Mouse (Mus musculus): ENCODE data around the gene Snapc5.

Gene Snapc5

DNA sequence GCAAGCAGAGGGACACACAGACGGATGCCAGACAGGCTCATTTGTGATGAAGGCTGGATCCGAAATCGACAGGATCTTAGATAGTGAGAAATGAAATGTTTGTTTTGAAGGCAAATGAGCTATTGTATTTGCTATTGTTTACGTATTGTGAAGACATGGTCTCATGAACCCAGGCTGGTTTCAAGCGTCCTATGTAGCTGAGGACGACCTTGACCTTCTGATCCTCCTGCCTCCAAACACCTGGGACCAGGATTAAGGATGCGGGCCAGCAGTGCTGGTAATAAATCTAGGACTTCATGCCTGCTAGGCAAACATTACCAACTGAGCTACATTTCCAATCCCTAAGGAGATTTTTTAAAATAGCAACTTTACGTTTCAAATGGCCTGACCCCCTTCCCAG, 18.4 kb downstream of the Snapc5 start:
- no peak for TF ChIP-seq GATA4 (IDR thresholded peaks at IDR 0.05; ENCODE audit: insufficient replicate concordance, low read length)

DNA sequence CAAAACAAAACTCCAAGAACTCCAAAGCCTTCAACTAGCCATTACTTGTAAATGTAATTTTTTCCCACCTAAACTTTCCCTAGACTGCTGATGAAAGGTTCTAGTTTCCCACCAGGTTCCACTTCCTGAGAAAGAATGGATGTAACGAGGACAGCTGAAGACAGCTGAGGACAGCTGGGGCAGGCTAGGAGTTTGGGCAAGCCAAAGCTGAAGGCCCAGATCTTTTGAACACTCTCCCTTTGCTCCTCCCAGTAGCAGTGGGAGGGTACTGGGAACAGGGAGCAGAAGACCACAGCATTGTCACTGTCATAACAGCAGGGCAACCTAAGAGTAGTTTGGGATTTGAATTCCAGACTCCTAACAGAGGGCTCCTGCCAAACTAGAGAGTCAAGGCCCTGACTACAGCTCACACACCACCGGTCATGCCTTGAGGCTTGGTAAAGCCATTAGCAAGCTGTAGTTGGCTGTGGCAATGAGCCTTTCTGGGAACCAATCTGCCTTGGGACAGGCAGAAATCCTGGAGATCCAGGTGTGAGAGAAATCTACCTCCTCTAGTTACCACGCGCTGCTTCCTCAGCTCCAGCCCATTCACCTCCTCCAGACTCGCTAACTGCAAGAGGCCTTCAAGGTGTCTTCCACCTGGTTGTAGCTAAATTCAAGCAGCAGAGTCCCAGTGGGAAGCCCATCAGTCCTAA, 19.1 kb downstream of the Snapc5 start:
- no peak for TF ChIP-seq GATA4 (IDR thresholded peaks at IDR 0.05; ENCODE audit: insufficient replicate concordance, low read length)

DNA sequence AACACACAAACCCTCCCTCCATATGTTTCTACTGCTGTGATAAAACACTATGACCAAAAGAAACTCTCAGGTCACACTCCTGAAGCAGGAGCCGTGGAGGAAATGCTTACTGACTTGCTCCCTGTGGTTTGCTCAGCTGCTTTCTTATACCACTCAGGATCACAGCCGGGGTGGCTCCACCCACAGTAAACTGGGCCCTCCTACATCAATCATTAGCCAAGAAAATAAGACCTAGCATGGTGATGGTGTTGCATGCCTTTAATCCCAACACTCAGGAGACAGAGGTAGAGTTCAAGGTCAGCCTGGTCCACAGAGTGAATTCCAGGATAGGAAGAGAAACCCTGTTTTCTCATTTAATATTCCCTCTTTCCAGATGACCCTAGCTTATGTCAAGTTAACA, 20.8 kb downstream of the Snapc5 start:
- no peak for TF ChIP-seq GATA4 (IDR thresholded peaks at IDR 0.05; ENCODE audit: insufficient replicate concordance, low read length)

DNA sequence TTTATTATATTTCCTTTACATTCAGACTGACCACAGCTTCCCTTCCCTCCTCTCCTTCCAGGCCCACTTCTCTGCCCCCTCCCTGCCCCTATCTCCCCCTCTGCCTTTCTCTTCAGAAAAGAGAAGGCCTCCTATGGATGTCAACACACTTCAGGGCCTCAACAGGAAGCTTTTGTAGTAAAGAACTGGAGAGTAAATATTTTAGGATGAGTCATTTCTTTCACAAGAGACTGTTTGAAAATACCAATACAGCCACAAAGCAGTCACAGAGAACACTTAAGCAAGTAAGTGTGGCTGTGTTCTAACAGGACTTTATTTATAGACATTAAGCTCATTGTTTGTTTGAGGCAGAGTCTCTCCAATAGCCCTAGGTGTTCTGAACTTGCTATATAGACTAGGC, 23.3 kb downstream of the Snapc5 start:
- no peak for TF ChIP-seq GATA4 (IDR thresholded peaks at IDR 0.05; ENCODE audit: insufficient replicate concordance, low read length)

DNA sequence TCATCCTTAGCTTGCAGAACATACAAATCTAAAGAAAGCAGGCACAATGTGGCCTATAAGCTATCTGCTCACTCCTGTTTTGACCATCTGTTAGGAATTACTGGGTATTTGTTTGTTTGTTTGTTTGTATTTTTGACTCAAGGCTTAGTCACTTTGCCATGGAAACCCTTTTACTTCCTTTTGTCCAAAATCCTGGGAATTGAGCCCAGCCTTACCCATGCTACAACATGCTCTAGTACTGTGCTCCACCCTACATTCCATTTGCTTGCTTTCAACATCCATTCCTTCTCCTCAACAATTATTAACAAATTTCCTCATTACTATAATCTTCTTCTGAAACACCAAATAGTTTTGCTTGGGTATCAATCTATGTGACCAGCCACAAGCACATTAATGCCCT, 23.8 kb downstream of the Snapc5 start:
- TF ChIP-seq GATA4 (IDR thresholded peaks at IDR 0.05; ENCODE audit: insufficient replicate concordance, low read length) = no peak

DNA sequence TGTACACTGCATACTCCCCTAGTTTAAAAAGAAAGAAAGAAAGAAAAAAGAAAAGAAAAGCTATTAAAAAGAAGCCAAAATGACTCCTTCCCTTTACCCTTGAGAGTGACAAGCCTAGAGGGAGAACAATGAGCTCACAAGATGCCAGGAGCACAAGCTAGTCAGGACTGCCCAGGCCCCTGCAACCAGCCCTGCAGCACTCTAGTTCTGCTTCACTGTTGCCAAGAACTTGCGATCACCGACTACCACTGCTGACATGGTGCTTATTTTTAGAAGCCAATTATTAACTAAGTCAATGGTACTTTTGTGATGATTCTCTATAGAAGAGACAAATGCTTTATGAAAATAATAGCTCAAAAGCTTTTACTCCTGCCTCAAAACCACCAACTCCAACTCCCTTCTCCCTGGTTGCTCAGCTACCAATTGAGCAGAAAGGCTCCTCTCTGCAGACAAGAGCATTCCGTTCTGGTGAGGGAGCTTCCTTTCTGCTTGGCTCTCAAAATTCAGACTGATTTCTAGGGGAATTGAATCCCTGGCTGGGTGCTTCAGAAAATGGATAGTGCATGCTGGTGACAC, 28.5 kb downstream of the Snapc5 start:
- no peak for TF ChIP-seq GATA4 (IDR thresholded peaks at IDR 0.05; ENCODE audit: insufficient replicate concordance, low read length)

DNA sequence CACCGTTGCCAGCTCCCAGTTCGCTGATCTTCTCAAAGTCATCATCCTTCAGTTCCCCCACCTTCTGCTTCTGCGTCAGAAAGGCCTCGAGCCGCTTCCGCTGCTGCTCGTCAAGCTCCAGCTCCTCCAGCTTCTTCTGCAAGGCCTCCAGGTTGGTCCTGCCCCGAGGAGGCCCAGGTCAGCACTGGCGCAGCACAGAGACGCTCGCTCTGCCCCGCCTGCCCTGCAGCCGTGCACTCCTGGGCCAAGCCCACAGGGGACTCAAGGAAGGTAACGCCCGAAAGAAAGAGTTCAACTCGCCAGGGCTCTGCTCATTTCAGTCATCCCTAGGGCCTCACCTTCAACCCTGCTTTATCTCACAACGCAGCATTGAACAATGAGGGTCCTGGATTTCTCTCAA, 35.4 kb downstream of the Snapc5 start:
- no peak for TF ChIP-seq GATA4 (IDR thresholded peaks at IDR 0.05; ENCODE audit: insufficient replicate concordance, low read length)

DNA sequence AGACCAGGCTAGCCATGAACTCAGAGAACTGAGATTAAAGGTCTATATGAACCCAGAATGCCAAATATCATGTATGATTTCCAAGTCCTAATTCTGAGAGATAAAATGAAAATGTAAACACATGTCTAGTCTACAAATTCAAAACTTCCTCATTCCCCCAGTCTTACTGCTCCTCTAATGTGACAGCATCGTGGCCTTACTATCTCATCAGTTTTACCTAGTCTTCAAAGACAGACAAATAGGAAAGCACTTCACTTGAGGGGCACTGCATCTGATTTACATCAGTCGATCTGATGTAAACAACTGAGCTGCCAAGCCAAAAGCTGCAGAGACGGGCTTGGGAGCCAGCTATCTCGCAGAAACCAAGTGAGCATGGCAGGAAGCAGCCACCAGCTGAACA, 37.0 kb downstream of the Snapc5 start:
- no peak for TF ChIP-seq GATA4 (IDR thresholded peaks at IDR 0.05; ENCODE audit: insufficient replicate concordance, low read length)

DNA sequence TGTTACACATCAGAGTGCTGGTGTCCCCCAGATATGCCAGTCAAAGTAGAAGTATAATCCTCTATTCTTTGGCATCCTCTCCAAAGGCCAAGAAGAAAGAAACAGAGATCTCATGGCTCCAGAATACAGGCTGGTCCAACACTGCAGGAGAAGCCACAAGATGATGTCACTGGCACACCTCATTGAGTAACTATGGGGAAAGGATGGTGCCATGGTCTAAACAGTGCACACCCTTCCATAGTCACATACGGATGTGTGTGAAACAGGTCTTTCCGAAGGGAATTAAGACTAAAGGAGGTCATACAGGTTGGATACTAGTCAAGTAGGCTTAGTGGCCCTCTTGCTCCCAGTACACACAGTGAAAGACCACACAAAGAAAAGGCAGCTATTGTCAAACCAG, 37.6 kb downstream of the Snapc5 start:
- no peak for TF ChIP-seq GATA4 (IDR thresholded peaks at IDR 0.05; ENCODE audit: insufficient replicate concordance, low read length)

DNA sequence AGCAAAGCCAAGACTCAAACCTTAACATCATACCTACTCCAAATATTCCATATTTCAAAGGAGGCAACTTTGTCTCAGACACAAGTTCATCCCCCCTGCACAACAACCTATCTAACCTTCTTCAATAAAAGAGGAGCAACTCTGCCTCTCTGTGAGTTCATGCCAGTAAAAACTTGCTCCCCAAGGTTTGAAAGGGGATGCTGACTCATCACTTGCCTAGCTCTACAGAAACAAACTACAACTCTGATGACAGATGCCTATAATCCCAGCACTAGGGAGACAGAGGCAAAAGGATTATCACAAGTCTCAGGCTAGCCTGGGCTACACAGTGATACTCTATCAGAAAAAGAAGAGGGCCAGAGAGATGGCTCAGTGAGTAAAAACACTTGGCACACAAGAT, 38.8 kb downstream of the Snapc5 start:
- TF ChIP-seq GATA4 (IDR thresholded peaks at IDR 0.05; ENCODE audit: insufficient replicate concordance, low read length) = no peak

DNA sequence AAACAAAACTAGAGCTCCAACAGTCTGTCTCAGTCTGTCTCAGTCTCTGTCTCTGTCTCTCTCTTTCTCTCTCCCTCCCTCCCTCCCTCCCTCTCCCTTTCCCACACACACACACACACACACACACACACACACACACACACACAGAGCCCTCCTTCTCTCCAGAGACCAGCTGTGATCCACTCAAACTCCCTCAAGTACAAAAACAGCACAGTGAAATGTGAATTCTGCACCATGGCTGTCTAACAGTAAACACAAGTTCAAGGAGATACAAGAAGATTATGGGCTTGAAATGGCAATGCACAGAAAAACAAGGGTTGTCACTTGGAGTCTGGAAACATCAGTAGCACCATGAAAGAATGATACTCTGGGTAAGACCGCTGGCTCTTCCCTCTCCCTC, 40.2 kb downstream of the Snapc5 start:
- no peak for TF ChIP-seq GATA4 (IDR thresholded peaks at IDR 0.05; ENCODE audit: insufficient replicate concordance, low read length)

DNA sequence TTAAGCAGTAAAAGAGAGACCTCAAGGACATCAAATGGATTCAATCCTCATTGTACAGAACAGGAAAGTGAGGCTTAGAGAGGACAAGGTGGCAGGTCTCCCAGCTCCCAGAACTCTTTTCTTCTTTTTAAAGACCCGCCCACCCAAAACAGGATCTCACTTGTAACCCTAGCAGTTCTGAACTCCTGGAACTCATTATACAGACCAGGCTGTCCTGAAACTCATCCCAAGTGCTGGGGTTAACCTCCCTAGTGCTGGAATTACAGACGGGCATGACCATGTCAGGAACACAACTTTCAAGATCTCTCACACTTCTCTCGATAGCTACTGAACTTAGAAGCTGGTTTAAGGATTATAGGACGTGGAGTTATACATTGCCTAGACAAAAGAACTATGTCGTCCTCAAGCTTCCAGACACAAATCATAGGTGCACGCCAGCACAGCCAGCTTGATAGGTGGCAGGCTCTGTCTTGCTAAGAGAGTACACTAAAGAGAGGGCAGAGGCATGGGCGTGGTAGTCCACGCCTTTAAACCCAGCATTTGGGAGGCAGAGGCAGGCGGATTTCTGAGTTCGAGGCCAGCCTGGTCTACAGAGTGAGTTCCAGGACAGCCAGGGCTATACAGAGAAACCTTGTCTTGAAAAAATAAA, 40.8 kb downstream of the Snapc5 start:
- TF ChIP-seq GATA4 (IDR thresholded peaks at IDR 0.05; ENCODE audit: insufficient replicate concordance, low read length) = no peak

DNA sequence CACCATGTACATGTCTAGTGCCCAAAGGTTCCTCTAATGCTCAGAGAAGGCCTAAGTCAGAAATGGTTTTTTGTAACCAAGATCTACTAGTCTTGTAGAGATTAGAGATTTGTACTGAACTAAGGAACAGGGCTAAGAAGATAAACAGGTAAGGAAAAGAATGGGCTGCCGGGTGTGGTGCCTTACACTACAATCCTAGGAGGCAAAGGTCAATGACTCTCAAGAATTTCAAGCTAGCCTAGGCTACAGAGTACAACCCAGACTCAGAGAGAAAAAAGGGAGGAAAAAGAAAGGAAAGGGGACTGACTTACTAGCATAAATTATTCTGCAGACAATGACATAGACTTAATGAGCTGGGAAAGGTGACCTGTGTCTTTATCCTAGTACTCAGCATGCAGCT, 41.5 kb downstream of the Snapc5 start:
- no peak for TF ChIP-seq GATA4 (IDR thresholded peaks at IDR 0.05; ENCODE audit: insufficient replicate concordance, low read length)

DNA sequence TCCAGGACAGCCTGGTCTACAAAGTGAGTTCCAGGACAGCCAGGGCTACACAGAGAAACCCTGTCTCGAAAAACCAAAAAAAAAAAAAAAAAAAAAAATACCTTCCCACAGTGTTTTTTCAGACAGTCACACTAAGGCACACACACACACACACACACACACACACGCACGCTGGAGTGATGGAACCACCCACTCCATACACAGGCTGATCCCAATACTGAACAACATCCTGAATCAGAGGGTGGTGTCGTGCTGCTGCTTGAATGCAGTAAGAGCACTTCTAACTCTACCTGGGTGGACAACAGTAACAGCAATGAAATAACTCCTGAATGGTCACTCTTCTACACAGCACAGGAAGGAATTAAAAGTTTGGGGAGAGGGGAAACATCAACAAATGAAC, 42.4 kb downstream of the Snapc5 start:
- TF ChIP-seq GATA4 (IDR thresholded peaks at IDR 0.05; ENCODE audit: insufficient replicate concordance, low read length) = no peak

DNA sequence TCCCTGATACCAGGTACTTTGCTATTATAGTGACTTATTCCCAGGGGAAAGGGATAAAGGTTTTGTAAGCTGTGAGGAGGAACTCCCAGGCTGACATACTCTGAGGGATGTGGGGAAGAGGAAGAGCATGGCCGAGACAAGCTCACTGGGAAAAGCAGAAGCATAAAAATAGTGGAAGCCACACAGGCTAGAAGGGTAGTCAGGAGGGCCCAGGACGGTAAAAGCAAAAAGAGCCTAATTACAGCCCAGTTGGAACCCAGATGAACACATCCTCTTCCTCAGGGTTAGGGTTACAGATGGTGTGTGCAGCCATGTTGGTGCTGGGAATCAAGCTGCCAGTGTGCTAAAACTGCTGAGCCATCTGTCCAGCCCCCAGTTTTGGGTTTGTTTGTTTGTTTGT, 43.0 kb downstream of the Snapc5 start:
- TF ChIP-seq GATA4 (IDR thresholded peaks at IDR 0.05; ENCODE audit: insufficient replicate concordance, low read length) = no peak

DNA sequence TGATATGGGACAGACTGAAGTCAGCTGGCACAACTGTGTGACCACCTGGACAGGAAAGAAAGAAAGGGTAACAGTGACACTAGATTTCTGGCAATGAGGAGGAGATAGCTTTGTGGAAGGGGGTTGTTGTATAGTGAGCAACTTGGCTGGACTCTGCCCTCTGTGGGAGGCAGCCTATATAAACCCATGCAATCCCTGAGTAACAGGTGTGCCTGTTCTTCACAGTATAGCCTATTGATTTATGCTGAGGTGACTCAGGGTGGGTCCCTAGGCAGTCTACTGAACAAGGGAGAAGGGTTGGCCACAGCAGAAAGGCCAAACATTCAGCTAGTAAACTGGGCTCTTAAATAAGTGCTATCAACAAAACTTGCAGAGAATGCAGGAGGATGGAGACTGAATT, 46.7 kb downstream of the Snapc5 start:
- no peak for TF ChIP-seq GATA4 (IDR thresholded peaks at IDR 0.05; ENCODE audit: insufficient replicate concordance, low read length)

DNA sequence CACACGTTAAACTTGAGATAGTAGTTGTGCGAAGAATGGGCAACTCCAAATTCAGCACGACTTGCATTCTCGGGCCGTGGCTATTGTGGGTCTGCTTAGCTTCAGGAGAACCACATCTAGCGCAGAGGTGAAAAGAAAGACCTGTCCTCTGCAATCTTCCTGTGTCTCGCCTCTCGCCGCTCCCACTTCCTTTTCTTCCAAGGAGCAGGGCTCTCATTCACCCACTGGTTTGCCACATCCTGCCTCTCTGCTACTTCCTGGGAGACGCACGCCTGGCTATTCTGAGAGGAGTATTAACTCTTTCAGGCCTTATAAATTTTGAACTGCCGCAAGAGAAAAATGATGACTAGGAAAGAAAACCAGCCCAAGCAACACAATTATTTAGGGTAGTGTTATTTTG, 48.7 kb downstream of the Snapc5 start:
- TF ChIP-seq GATA4 (IDR thresholded peaks at IDR 0.05; ENCODE audit: insufficient replicate concordance, low read length) = no peak
